ENCODE assay signal across 9 mouse cellular contexts in genomic region chr11:53796409-53797151, GRCm38 (mm10). TPM values are rescaled to one million over a fixed set of nuclear protein-coding genes. Genes with fewer than 3 reads are reported as not detected.
A peak's percentile ranks its signal among the peaks of the same experiment; 100 is the strongest.
DNase-seq lines count a peak whose midpoint lies in the region; ATAC-seq and TF ChIP-seq lines count a peak whose summit lies in the region.
"Had no signal": no experiment of that assay in that cellular context is flagged by ENCODE, and none has a peak within 500 bp of the region (broad histone marks: within the 10 kb centered on the region; RNA-seq: fewer than 3 reads in every experiment).

No protein-coding gene starts in this region.

- peak overlapping the region; percentile 65 for H3K27ac ChIP-seq in heart, postnatal 0 days (ENCODE audit: low read depth)
- H3K27ac ChIP-seq in liver, embryonic 12.5 days, result peak overlapping the region; percentile 75

- DNase-seq in ovary, adult 18-20 months (ENCODE audit: low spot score), result peak; percentile 53
- no peak for DNase-seq in ovary, postnatal 10 days (ENCODE audit: low spot score)
- DNase-seq in adrenal gland, postnatal 36 days, result peak; percentile 76 to 87
- no peak for DNase-seq in heart, postnatal 0 days (ENCODE audit: low spot score)
- no peak for DNase-seq in cerebellum, postnatal 4 days (ENCODE audit: low spot score in 2 of 2)
- no peak for DNase-seq in cerebellum, adult 11-12 months

- no peak for ATAC-seq in heart, postnatal 0 days (ENCODE audit: insufficient read depth, low read depth)
- no peak for ATAC-seq in liver, embryonic 12.5 days
- no peak for ATAC-seq in inflammation-experienced regulatory T-cells, adult 6 months

- no peaks in the 10 kb centered on the region for H3K9me3 ChIP-seq in heart, postnatal 0 days (replicated peaks; ENCODE audit: control insufficient read depth, low read length)
- H3K9me3 ChIP-seq in liver, embryonic 12.5 days (replicated peaks), result no peaks in the 10 kb centered on the region
- H3K9me3 ChIP-seq: limb, embryonic 12.5 days had no signal

- peak overlapping the region; percentile 32 for H3K4me2 ChIP-seq in heart, postnatal 0 days (ENCODE audit: low read depth, low read length)
- 0 out of 2 replicates have a peak overlapping the region, but pooled peaks have one; percentile 10 for H3K4me2 ChIP-seq in liver, embryonic 12.5 days
- H3K4me2 ChIP-seq: limb, embryonic 12.5 days had no signal

- 46% methylated on average over 12 of the region's 12 CpGs for WGBS in heart, postnatal 0 days
- 50% methylated on average over 12 of the region's 12 CpGs for WGBS in liver, embryonic 12.5 days (ENCODE audit: insufficient replicate concordance)

- H3K36me3 ChIP-seq in heart, postnatal 0 days (replicated peaks; ENCODE audit: control insufficient read depth, insufficient read depth, low read length), result no peaks in the 10 kb centered on the region
- H3K36me3 ChIP-seq in liver, embryonic 12.5 days, result no peaks in the 10 kb centered on the region
- H3K36me3 ChIP-seq: limb, embryonic 12.5 days had no signal

- TF ChIP-seq CTCF in heart, postnatal 0 days (IDR thresholded peaks at IDR 0.05; ENCODE audit: low read depth), result no peak

- no peak overlapping the region for H3K4me3 ChIP-seq in heart, postnatal 0 days (ENCODE audit: low read depth, low read length)
- H3K4me3 ChIP-seq in liver, embryonic 12.5 days, result no peak overlapping the region
- H3K4me3 ChIP-seq: limb, embryonic 12.5 days had no signal

- no peak; the same call in 1 of the 2 replicates for TF ChIP-seq EP300 in heart, postnatal 0 days (IDR thresholded peaks at IDR 0.05; ENCODE audit: low read depth)

- H3K4me1 ChIP-seq in heart, postnatal 0 days (ENCODE audit: control insufficient read depth, insufficient read depth), result peaks cover 16% of the 10 kb centered on the region
- peaks cover 39% of the 10 kb centered on the region for H3K4me1 ChIP-seq in liver, embryonic 12.5 days

- no peaks in the 10 kb centered on the region for H3K27me3 ChIP-seq in heart, postnatal 0 days (ENCODE audit: control insufficient read depth, insufficient read depth, low read length)
- no peaks in the 10 kb centered on the region for H3K27me3 ChIP-seq in liver, embryonic 12.5 days (replicated peaks)
- H3K27me3 ChIP-seq: limb, embryonic 12.5 days had no signal

- 0 out of 2 replicates have a peak overlapping the region, but pooled peaks have one; percentile 7 for H3K9ac ChIP-seq in heart, postnatal 0 days (replicated peaks; ENCODE audit: low read depth, low read length)
- no peak overlapping the region for H3K9ac ChIP-seq in liver, embryonic 12.5 days
- H3K9ac ChIP-seq: limb, embryonic 12.5 days had no signal

RNA-seq across cellular contexts. Expression of gene Gm17334, which starts 23.6 kb away (rescaled TPM):
- total RNA-seq in adrenal gland, postnatal 36 days (2021), result 1 to 10 TPM in 1 of 2 experiments, not detected in 1; 1.1 TPM
- not detected in 2 replicates for total RNA-seq in heart, postnatal 0 days (2014; rRNA removed; ENCODE audit: low replicate concordance)
- not detected in 2 replicates for polyA plus RNA-seq in heart, postnatal 0 days (2015; fragmentation: Nextera tagmentation; extraction: Ambion mirVana)
- polyA plus RNA-seq in liver, embryonic 12.5 days (2016; fragmentation: Nextera tagmentation; extraction: Ambion mirVana), result 0.13 TPM in 1 of 2 replicates, not detected in the other
- polyA plus RNA-seq in inflammation-experienced regulatory T-cells, adult 6 months (2017; shearing (Covaris generic)), result 1 to 10 TPM; 5.6 to 9.0 (median 6.7) TPM

RNA-seq across cellular contexts. Expression of gene Irf1, which starts 26.8 kb away (rescaled TPM):
- 10 to 100 TPM; 24.3 to 26.0 TPM for total RNA-seq in adrenal gland, postnatal 36 days (2021)
- 4.6 and 9.1 TPM in 2 replicates for total RNA-seq in heart, postnatal 0 days (2014; rRNA removed; ENCODE audit: low replicate concordance)
- 9.4 and 9.6 TPM in 2 replicates for polyA plus RNA-seq in heart, postnatal 0 days (2015; fragmentation: Nextera tagmentation; extraction: Ambion mirVana)
- 7.3 and 7.5 TPM in 2 replicates for polyA plus RNA-seq in liver, embryonic 12.5 days (2016; fragmentation: Nextera tagmentation; extraction: Ambion mirVana)
- 100 to 1,000 TPM; 273 to 355 (median 291) TPM for polyA plus RNA-seq in inflammation-experienced regulatory T-cells, adult 6 months (2017; shearing (Covaris generic))

Comparison
In these comparisons a context has a peak if more than half of its experiments do, and no peak if none do; other contexts are left out.
1. DNase-seq: peak in ovary, adult 18-20 months (single experiment) and adrenal gland, postnatal 36 days (2 of 2); none in ovary, postnatal 10 days (single experiment), heart, postnatal 0 days (single experiment), cerebellum, postnatal 4 days (0 of 2) and cerebellum, adult 11-12 months (single experiment).
2. RNA of gene Irf1, which starts 26.8 kb away (polyA plus RNA-seq): 273 to 355 TPM in inflammation-experienced regulatory T-cells, adult 6 months; 9.4 to 9.6 TPM in heart, postnatal 0 days and 7.3 to 7.5 TPM in liver, embryonic 12.5 days; every median in the first group is over 10 times any median in the second.